Mouse (Mus musculus): ENCODE measurements around the gene Rin3.

GRCm38 (mm10) chr12:102356781-102357180 lies 73.9 kb downstream of the Rin3 start:
- TF ChIP-seq MAFK (IDR thresholded peaks at IDR 0.05; ENCODE audit: insufficient read depth, low read depth, low read length), result no peak
- TF ChIP-seq ZC3H11A (IDR thresholded peaks at IDR 0.05; ENCODE audit: borderline replicate concordance, low read depth, low read length), result no peak
